Mouse (Mus musculus) liver, postnatal 0 days (tissue): ENCODE measurements around the gene Pnmt.

Source experiments
- CTCF ChIP-seq: sonication (generic); IDR thresholded peaks from 2 replicates; pipeline ENCODE4 v1.5.1; 2016; ENCODE audit warnings: antibody characterized with exemption, low read depth
- EP300 ChIP-seq: IDR thresholded peaks from 2 replicates; pipeline ENCODE4 v1.6.1; 2016; ENCODE audit warnings: antibody characterized with exemption, low read depth, mild to moderate bottlenecking

- TF ChIP-seq EP300 (no peak), CTCF (no peak)
These were observed 14.6 kb downstream of the Pnmt start for GRCm38 (mm10) chr11:98400816-98401215.
